Mouse (Mus musculus): ENCODE results near the gene Tbxa2r.

DNA sequence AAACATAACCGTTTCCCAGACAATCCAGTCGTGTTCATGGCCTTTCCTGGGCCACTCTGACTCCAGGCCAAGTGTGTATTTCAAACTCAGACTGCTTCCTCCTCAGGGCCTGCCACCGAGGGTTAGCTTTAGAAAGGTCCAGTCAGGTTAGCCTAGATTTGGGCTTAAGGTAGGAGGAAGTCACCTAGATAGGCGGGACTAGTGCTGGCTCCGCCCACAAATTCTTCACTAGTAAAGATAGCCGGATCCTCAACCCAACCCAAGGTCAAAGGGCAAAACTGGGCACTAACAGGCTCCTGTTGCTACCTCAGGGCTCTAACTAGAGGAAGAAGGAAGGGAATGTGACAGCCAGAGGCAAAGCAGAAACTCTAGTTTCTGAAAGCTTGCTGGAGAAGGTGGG lies 41.9 kb upstream of the Tbxa2r start:
- no peak for TF ChIP-seq POLR2A (IDR thresholded peaks at IDR 0.05; ENCODE audit: insufficient read length, low read depth)
- TF ChIP-seq USF1 (IDR thresholded peaks at IDR 0.05; ENCODE audit: low read depth): no peak
- TF ChIP-seq REST (IDR thresholded peaks at IDR 0.05; ENCODE audit: insufficient read depth, insufficient read length): no peak
- TF ChIP-seq TCF12 (IDR thresholded peaks at IDR 0.05; ENCODE audit: insufficient read depth, poor library complexity, severe bottlenecking): no peak
- no peak for TF ChIP-seq POLR2AphosphoS2 (IDR thresholded peaks at IDR 0.05; ENCODE audit: insufficient read length, low read depth)
